Mouse (Mus musculus) left cerebral cortex, adult 2 months (tissue): Measurements from ENCODE around the gene Cntn2. TPM values are rescaled to one million over a fixed set of nuclear protein-coding genes. Genes with fewer than 3 reads are reported as not detected.
A peak's percentile ranks its signal among the peaks of the same experiment; 100 is the strongest.

Experiments
- DNase-seq, 2 experiments: peaks; one replicate each; pipeline ENCODE4 v3.0.0; 2021 to 2022; ENCODE audit warnings: low spot score in 2 of 2, mixed read lengths in 1 of 2; ENCODE audit errors: extremely low spot score in 1 of 2
- H3K27ac ChIP-seq: fragments of 200-600 bp; 2 replicates; pipeline ENCODE4 v1.8.1; 2022
- H3K4me3 ChIP-seq: fragments of 200-600 bp; 2 replicates; pipeline ENCODE4 v1.8.1; 2022
- CTCF ChIP-seq: fragments of 200-600 bp; IDR thresholded peaks from 2 replicates; pipeline ENCODE4 v1.8.1; 2022; ENCODE audit warnings: antibody characterized with exemption, mild to moderate bottlenecking, moderate library complexity
- intact Hi-C: fragments of 180-260 bp; cut with DNase I; formaldehyde crosslinking; loops from one replicate; pipeline ENCODE4 v1.15.1; 2025
- total RNA-seq, 2 experiments: library from RNA; stranded (reverse); gene quantifications; 2 replicates each; pipeline ENCODE4 v1.2.3; 2021

The Cntn2 gene
- total RNA-seq, 2 experiments from 2014 or later, result 69.6 to 78.8 TPM

DNA sequence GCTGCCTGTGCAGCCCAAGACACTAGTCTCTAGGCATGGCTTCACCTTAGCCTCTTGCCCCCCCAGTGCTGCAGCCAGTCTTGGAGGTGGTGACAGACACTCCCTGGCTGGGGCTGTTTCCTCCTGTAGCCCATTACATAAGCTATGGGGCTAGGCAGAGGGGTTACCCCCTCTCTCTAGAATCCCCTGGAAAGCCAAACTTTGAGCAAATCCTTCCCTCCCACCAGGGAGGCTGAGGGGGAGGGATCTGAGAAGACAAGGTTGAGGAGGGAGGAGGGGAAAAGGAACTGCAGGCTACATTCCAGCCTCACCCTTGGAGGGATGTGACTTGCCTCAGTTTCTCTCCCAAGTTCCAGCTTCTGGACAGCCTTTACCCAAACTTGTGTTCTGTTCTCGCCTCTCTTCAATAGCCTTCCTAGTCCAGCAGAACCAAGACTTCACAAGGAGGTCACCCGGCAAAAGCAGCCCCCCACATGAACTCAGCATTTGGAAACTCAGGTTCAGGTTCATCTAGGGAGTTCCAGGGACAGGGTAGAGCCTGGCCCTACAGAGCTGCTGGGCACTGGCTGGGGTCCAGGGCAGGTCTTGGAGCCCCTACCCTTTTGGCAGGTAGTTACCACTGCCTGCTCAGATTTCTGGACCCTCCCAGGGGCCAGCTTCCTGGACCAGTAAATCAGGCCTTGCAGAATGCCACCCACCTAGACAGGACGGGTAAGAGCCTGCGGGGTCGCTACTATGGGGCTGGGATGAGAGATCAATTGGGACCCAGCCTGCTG, 1.0 kb downstream of the Cntn2 start:
- Histone ChIP-seq H3K4me3 (peak overlapping the region; percentile 85), H3K27ac (peak overlapping the region; percentile 92)
- no peak for TF ChIP-seq CTCF
- no peak for DNase-seq
- intact Hi-C loops, result loop anchor here (5.0 kb wide), 1 partner anchor 40 kb away; no protein-coding TSS in a partner anchor

DNA sequence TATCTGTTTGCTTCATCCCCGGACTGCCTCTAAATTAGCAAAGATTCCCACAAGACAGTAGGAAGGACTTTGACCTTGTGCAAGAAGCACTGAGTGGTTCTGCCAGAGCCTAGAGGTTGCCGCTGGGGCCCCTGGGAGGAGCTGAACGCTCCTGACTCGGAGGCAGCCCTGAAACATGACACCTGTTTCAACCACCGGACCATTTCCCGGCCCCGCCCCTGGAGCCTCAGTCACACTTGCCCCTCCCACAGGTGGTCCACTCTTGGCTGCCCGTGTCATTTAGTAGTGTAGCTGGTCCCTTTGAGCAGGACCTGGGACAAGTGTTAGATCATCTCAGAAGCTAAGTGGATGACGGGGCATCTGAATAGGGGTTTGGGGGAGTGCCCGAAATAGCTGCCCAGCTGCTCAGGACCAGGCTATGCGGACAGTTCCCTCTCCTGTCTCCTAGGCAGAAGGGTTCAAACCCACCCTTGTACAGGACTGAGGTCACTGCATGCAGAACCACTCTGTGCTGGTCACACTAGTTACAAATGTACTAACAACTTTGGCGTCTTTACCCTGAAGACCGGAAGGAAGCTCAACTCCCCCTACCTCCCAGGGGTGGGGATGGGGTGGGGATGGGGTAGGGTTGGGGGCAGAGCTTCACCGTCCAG, 1.8 kb downstream of the Cntn2 start:
- no peak for TF ChIP-seq CTCF
- H3K27ac ChIP-seq, result peak overlapping the region; percentile 92

DNA sequence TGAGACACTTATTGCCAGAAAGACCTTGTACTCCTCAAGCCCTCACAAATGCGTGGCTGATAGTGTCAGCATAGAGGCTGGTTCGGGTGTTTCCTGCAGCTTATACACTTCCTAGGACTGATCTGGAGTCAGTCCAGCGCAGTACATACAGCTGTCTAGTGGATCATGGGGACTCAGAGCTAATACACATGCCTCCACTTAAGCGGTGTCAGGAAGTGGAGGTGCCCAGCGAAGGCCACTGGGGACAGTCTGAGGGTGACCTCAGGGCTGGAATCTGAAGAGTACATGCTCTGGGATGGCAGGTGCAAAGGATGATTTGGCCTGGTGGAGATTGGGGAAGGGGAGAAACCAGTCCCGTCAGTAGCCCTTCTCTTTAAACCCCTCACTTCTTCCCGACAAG, 2.4 kb downstream of the Cntn2 start:
- peak overlapping the region; percentile 85 for H3K4me3 ChIP-seq
- no peak for DNase-seq
- intact Hi-C loops, result loop anchor here (5.0 kb wide), 1 partner anchor 42 kb away; no protein-coding TSS in a partner anchor
- 0 out of 2 replicates have a peak overlapping the region, but pooled peaks have one; percentile 3 for H3K27ac ChIP-seq
- TF ChIP-seq CTCF, result no peak

More for the DNA sequence above, 1.8 kb downstream of the Cntn2 start:
- H3K4me3 ChIP-seq, result peak overlapping the region; percentile 85
- intact Hi-C loops, result loop anchor here (5.0 kb wide), 1 partner anchor 41 kb away; no protein-coding TSS in a partner anchor
- DNase-seq, result no peak

DNA sequence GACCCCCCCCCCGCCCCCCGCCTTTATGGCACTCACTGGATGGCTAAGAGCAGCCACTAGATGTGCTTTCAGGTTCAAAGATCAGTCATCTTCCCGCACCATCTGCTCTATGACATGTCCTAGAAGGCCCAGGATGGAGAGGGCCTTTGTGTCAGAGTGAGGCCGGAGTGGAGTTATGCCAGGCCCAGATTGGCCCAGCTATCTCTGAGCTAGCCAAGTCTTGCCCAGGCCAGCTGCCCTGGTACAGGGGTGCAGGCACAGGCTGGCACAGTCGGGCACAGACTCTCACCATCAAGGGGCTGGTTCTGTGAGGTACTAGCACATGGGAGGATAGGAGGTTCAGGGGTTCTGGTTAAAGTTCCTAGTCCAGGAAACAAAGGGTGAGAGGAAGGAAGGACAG, 5.3 kb downstream of the Cntn2 start:
- TF ChIP-seq CTCF, result no peak
- Histone ChIP-seq H3K4me3 (no peak overlapping the region), H3K27ac (peak overlapping the region; percentile 57)
- intact Hi-C loops, result no loop called here
- DNase-seq, result no peak

DNA sequence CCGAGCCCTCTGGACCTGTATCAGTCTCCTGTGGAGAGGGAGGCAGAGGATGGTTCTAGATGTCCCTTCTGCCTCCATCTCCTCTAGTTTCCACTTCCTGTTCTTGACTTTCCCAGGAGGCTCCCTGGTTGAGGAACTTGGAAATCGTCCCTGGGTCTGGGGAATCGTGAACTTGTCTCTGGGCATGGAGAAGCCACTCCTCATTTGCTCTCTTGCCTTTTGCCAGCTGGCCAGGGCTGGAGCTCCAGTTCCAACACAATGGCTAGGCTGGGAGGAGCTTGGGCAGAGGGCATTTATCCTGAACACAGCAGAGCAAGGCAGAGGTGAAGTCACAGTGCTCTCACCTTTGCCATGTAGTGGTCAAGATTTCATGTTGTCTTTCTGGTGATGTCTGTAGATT, 6.6 kb downstream of the Cntn2 start:
- intact Hi-C loops, result no loop called here
- H3K27ac ChIP-seq, result no peak overlapping the region
- TF ChIP-seq CTCF, result no peak
- H3K4me3 ChIP-seq, result no peak overlapping the region
- no peak for DNase-seq

DNA sequence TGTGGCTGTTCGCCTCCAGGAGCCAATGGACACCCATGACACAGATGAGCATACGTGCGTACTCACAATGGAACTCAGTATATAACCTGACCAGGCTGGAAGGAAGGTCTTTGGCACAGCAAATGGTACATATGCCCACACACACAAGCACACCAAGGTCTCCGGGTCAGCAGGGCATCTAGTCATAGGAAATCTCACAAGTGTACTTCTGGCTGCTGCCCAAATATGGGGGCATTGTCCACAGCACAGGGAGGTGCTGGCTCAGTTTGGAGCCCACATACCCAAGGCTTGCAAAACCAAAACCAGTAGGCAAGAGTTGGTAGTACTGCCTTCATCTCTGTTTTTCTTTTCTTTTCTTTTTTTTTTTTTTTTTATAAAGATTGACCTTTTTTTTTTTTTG, 7.5 kb downstream of the Cntn2 start:
- DNase-seq, result no peak
- H3K4me3 ChIP-seq, result no peak overlapping the region
- intact Hi-C loops, result no loop called here
- no peak for TF ChIP-seq CTCF
- H3K27ac ChIP-seq, result no peak overlapping the region

DNA sequence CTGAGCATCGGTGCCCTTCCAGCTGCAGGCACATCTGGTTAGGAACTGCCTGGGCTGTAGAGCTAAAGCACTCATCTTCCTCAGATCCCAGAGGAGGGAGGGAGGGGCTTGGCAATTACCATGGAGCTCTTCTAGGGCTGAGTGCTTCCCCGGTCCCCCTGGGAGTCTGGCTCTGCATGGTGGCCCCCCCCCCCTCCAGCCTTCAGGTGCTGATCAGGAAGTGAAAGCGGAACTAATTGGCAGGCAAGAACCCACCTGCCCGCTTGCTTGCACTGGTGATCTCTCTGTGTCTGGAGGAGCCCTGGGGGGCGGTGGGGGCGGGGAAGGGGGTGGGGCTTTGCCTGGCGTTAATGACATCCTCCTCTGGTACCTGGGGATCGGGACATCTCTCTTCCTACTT, 9.2 kb downstream of the Cntn2 start:
- intact Hi-C loops, result no loop called here
- Histone ChIP-seq H3K4me3 (no peak overlapping the region), H3K27ac (no peak overlapping the region)
- DNase-seq, result no peak
- TF ChIP-seq CTCF, result no peak

DNA sequence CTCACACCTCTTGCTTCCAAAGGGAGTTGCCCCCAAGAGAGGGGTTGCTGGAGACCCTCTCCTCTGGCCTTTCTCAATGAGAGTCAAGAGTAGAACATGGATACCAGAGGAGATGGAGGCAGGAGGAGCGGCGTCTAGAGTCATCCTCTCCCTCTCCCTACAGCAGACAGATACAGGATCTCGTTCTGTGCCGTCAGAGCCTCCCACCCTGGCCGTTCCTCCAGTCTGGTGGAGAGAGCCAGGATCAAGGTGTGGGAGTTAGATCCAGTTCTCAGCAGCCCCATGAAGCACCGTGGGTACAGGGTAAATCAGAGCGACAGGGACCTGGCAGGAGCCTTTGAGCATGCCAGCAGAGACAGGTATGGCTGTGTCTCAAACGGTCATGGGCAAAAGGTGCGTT, 10.5 kb downstream of the Cntn2 start:
- Histone ChIP-seq H3K4me3 (no peak overlapping the region), H3K27ac (no peak overlapping the region)
- no peak for TF ChIP-seq CTCF
- no peak for DNase-seq
- intact Hi-C loops, result no loop called here

DNA sequence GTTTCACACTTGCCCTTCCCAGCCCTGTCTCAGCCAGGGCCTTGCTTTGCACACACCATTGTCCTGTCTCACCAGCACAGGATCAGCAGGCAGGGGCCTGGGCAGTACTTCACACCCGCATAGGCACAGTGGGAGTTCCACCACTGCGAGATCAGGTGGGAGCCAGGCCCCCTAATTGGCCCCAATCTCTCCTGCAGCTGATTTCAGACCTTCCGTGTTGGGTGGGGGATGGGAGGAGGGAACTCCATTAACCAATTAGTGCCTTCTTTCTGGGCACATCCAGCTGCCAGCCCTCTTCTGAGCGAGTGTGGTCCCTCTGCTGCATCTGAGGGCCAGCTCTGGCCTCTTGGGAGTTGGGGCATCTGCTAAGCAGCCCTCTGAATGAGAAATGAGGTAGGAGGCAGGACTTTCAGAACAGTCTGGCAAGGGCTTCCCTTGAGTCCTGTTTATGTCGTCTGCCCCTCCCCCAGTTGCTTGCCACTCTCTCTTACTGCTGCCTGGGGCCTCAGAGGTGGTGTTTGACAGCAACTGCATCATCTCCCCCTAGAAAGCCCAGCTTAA, 12.3 kb downstream of the Cntn2 start:
- intact Hi-C loops, result no loop called here
- no peak for TF ChIP-seq CTCF
- Histone ChIP-seq H3K4me3 (no peak overlapping the region), H3K27ac (no peak overlapping the region)
- no peak for DNase-seq

DNA sequence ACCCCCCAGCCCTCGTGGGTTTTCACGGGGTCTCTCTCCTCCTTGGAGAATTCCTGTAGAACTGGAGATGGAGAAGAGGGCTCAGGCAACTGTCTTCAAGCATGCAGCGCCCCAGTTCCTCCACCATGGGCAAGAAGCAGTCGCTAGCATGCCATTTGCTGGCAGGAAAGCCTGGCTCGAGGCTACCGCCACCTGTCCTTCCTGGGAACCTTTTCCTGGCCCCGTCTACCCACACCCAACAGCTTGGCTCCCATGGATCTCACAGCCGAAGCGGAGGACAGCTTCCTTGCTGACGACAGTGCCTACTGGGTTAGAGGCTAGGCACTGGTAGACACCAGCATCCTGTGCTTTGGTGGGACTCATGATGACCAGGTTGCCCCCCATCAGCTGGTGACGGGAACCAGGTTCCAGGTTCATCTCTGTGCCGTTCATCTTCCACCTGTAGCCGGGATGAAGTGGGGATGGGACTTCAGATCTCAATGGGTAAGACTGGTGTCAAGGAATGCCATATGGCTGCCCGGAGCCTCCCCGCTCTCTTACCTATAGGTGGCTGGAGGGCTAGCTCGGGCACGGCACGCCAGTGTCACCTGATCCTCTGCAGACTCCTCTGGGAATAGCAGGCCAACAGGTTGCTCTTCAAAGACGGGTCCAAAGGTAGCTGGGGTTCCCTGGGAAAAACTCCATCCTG, 14.3 kb downstream of the Cntn2 start:
- no peak overlapping the region for H3K27ac ChIP-seq
- intact Hi-C loops, result no loop called here
- TF ChIP-seq CTCF, result no peak
- H3K4me3 ChIP-seq, result no peak overlapping the region
- no peak for DNase-seq

DNA sequence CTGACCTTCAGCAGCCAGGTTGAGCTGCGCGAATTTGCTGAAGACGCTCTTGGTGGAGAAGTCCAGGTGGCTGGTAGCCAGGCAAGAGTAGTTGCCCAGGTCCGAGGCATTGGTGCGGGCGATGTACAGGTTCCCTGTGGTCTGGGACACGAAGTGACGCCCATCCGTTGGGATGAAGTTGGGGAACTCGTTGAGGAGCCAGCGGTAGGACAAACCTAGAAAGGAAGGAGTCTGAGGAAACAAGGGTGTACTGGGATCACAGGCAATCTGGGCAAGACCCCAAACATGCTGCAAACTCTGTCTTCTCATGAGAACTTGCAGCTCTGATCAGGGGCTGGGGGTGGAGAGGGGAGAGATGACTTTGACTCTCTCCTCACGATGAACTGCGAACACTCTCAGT, 15.0 kb downstream of the Cntn2 start:
- no peak for TF ChIP-seq CTCF
- no peak overlapping the region for H3K4me3 ChIP-seq
- intact Hi-C loops, result no loop called here
- DNase-seq, result no peak
- H3K27ac ChIP-seq, result no peak overlapping the region

DNA sequence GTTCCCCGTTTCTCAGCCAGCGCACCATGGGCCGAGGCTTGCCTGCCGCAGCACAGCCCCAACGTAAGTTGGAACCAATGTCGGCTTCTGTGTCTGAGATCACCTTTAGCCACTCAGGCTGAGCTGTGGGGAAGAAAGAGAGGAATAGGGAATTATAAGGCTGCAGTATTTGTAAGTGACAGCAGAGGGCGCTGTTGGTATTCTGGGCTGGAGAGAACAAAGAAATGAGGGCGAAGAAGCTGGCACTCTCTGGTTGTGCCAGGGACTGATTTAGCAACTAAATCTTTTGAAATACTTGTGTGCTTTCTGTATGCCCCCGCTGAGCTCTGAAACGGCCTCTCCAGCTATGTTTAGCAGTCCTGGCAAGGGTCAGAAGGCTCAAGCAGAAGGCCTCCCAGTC, 17.2 kb downstream of the Cntn2 start:
- DNase-seq, result peak; percentile 79 to 84
- intact Hi-C loops, result loop anchor here (1.0 kb wide), 2 partner anchors 68 to 211 kb away; no protein-coding TSS in a partner anchor
- H3K4me3 ChIP-seq, result no peak overlapping the region
- peak overlapping the region; percentile 69 for H3K27ac ChIP-seq
- TF ChIP-seq CTCF, result peak; percentile 93
